Mouse (Mus musculus) kidney, postnatal 25 days (tissue): Measurements from ENCODE around the gene Mreg.

Experiments used
- DNase-seq, 2 experiments: peaks; one replicate each; pipeline ENCODE4 v3.0.0; 2021; ENCODE audit warnings: mixed read lengths in 2 of 2

Mreg gene

DNA sequence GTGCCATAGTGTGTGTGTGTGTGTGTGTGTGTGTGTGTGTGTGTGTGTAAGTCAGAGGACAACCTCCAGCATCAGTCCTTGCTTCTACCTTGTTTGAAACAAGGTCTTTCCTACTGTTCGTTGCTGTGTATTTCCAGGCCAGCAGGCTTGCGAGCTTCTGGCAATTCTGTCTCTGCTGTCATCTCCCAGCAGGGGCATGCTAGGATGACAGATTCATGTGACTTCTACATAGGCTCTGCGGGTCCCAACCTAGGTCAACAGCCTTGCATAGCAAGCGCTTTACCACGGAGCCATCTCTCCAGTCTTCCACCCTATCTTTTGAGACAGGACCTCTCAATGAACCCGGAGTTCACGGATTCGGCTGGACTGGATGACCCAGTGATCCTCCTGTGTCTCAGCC lies 20.7 kb downstream of the Mreg start:
- peak in 1 of 2 experiments; percentile 17 for DNase-seq

DNA sequence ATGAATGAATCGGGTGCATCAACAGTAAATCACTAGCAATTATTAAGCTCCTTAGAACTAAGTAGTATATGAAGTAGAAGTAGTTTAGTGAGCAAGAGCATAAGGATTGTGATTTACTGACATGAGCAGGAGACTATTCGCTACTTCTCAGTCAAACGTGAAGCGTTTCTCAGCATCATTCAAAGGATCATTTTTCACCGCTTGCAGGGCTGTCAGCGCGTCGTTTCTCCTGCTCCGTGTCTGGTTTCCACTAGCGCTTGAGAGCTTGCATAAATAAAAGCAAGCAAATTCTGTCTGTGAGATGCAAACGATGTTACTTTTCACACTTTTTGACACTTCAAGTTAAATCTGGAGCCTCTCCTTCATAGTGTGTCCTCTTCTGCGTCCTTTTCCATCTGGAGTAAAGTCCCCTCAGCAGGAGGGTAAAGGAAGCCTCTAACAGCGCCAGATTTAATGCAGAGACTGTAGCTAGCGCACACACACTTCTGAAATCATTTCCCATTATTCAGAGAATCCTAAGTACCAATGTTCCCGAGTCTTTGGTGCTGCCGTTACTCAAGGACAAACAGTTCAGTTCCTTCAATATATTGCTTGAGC lies 23.9 kb downstream of the Mreg start:
- DNase-seq = no peak

DNA sequence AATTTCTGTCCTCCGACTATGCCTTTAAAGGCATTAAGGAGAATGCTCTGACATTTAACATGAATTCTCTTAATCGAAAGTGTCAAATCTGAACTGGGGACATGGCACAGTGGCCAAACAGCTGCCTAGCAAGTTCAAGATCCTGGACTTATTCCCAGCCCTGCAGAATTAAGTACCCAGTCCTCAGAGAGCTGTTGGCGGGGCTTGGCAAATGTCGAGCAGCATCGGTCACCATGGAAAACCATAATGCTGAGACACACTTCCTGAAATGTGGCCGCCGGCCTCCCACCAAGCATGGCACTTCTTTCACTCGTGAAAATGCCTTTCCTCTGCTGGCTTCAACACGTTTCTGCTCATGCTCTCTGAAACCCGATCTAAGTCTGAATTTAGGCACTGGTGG lies 24.6 kb downstream of the Mreg start:
- peak in 1 of 2 experiments; percentile 32 for DNase-seq

DNA sequence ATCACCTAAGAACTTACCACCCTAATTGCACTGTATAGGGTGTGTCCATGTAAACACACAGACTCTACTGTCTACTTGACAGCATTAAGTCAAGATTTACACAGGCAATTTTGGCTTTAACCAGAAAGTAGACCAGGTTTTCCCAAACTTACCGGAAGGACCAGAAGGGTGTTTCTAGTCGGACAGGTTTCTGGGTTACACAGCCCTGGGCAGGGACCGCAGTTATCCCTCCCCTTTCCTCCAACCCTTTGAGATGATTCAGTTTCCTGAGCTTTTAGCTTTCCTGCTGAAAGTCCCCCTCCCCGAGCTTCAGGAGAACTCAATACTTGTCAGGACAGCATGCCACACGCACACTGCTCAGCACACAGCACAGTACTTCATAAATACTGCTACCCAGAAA lies 26.0 kb downstream of the Mreg start:
- peak in 1 of 2 experiments; percentile 35 for DNase-seq

DNA sequence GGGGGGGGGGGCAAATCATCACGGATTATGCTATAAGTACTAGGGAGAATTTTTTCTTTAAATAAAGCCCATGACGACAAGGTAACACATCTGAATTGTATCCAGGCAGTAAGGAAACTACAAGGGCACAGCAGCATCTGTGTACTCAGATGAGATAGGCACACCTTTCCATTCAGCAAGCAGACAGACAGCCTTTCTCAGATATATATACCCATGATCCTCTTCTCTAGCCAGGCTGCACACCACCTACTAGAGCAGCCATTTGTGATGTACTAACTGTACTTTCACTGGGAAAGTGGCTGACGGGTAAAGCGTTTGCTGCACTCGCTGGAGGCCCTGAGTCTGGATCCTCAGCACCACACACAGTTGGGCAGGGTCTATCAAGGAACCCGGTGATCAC lies 28.6 kb downstream of the Mreg start:
- no peak for DNase-seq

DNA sequence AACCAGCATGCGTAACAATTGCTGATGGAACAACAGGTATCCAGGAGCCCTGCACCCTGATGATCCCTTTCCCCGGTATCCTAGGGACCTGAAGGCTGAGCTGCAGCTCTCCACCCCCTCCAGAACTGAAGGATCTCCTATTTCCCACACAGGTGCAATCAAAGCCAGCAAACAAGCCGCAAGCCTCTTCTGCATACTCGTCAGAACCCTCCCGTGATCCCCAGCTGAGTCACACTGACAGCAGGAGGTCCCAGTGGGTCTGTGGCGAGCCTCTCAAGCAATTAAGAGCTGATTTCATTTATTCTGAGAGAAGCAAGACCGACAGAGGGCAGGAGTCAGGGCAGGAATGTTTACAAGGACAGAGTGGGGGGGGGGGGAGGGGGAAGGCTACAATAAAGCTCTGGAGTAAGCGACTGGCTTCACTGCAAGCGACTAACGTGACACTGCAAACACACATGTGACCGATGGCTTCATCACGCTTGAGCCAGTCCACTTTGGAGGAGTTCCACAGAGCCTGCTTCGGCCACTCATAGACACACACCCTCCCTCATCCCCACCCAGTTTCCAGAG lies 29.1 kb downstream of the Mreg start:
- peak; percentile 11 to 62 for DNase-seq

DNA sequence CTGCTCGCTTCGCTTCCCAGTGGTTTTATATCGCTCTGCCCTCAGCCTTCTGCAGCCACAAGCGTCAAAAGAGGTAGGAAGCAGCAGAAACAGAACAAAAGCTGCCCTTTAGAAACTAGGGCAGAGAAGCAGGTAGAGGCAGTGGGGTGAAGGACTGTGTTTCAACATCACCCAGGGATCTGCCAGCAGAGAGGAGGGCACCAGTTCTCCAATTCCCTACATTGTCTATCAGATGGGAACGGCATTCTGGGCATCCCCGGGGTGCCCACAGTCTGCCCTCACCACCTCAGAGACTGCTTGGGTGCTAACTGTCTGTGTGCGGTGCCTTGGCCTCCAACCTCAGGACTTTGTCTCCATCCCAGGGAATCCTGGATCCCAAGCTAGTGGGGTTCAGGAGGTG lies 32.2 kb downstream of the Mreg start:
- DNase-seq = no peak

DNA sequence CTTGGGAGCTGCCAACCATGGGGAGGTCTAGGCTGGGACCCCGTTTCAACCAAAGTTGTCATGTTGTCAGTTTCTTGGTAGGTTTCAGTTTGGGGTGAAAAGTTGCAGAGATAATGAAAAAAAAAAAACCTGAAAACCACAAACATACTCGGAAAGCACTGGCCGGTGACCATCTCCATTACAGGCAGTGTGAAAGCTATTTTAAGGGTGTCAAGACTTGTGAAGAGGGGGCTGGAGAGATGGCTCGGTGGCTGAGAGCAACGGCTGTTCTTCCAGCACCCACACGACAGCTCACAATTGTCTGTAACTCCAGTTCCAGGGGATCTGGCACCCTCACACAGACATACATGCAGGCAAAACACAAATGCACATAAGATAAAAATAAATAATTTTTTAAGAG lies 35.9 kb downstream of the Mreg start:
- DNase-seq = no peak

DNA sequence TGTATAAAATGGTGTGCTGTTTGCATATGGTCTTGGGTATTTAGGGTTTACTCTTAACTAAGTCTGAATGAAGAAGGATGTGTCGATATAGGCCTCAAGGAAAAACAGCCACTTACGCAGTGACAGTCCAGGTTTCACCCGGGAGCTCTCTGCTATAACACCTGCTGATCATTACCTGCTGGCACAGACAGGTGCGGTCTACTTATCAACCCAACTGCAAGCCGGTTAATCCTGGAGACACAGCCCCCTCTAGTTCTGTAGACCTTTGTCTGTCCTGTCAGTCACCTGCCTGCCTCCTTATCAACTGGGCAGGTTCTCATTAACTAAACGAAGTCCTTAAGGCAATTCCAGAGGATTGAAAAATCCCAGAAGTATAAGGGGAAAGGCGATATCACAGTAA lies 37.9 kb downstream of the Mreg start:
- no peak for DNase-seq

DNA sequence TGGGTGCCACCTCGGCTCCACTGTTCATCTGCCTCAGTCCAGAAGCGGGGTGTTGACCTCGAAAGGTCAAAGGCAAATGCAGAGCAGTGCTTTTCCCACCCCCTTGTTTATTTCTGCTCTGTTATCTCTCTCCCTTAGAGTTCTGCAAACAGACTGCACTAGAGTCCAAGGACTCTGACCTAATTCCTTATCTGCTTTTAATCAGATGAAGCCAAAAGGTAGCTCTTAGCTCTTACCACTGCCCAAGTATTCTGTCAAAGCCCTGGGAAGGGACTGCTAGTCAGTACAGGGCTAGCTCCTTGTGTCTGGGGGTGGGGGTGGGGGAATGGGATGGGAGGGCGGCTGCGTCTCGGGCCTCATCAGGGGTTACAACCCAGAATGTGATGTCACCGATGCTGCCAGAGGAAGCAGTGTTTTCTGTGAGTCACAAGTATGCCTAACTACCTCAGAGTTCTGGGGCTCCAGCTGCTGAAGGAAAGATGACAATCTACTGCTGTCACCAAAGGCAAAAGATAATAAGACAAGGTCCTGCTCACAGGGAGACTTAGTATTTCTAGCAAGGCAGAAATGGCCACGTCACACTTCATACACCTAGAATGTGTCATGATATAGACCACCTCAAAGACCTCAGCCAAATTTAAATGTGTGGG lies 38.6 kb downstream of the Mreg start:
- no peak for DNase-seq

DNA sequence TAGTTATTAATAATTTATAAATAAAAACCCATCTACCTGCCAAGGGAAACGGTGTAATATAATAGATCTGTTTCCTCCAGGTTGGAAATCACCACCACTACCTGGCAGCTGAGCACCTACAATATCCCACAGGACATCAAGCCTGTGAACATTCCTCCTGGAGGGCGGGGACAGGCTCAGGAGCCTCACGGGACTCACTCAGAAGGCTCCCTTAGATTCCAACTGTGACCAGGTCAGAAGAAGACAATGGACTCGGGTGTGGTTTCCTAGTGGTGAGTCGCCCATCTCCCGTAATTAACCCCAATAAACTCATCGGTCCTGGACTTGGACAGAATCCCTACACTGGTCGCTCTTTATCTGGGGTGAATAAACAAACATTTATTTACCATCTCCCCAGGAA lies 39.3 kb downstream of the Mreg start:
- DNase-seq = no peak

DNA sequence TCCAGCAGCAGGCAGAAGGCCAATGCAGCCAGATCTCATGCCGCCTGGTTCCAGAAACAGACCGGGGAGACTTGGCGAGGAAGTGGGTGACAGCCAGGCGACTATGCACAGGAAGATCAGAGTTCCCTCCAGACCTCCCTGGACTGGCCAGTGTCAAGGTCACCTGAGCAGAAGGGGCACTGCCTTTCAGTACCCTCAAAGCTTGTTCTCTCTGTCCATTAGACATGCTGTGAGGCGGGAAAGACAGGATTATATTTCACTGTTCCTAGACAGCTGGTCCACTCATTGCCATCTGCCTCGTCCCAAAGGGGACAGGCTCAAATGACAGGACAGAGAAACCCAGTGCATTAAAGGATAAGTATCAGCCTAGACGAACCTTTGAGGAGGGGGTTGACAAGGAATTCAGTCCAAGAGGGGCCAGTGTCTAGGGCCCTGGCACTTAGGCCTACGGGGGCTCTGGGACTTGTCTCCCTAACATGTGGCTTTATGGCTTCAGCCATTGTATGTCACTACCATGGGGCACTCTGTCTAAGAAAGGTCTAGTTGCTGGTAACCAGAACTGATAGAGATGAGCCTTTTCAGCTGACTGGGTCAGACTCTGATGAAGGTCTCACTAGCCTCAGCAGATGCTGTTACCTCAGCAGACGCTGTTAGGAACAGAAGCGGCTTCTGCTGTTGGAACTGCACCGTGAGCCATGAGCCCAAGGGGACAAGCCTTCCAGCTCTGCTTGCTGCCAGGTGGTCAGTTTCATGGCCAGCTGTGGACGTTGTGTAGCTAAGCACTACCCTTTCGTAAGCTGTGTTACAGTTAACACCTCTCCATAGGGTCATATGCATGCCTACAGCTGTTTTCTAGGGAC lies 40.9 kb downstream of the Mreg start:
- no peak for DNase-seq

DNA sequence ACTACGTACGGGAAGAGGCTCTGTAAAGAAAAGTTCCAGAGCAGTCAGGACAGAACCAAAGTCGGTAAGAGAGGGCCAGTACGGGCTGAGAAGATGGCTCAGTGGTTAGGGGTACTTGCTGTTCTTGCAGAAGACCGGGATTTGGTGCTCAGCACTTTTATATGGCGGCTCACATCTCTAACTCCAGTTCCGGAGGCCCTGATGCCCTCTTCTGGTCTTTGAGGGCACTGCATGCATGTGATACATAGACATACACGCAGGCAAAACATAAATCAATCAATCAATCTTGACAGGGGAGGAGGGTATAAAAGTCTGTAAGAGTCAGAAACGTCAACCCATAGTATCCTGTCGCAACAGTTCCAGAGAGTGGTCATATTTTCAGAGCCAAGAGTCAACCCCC lies 45.1 kb downstream of the Mreg start:
- no peak for DNase-seq

DNA sequence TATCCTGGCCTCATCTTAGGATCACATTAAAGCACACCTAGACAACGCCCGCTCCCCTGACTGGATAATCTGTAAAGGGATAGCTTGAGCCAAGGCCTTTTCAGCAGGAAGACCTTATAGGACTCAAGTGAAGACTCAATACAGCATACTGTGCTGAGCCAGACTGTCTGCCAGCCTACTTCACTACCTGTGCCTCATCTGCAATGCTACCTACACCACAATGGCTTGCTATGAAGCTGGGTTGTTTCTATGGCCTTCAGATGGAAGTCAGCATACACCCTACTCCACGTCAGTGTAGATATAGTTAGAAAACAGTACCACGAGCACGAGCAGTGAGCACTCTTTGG lies 45.7 kb downstream of the Mreg start:
- DNase-seq = no peak

DNA sequence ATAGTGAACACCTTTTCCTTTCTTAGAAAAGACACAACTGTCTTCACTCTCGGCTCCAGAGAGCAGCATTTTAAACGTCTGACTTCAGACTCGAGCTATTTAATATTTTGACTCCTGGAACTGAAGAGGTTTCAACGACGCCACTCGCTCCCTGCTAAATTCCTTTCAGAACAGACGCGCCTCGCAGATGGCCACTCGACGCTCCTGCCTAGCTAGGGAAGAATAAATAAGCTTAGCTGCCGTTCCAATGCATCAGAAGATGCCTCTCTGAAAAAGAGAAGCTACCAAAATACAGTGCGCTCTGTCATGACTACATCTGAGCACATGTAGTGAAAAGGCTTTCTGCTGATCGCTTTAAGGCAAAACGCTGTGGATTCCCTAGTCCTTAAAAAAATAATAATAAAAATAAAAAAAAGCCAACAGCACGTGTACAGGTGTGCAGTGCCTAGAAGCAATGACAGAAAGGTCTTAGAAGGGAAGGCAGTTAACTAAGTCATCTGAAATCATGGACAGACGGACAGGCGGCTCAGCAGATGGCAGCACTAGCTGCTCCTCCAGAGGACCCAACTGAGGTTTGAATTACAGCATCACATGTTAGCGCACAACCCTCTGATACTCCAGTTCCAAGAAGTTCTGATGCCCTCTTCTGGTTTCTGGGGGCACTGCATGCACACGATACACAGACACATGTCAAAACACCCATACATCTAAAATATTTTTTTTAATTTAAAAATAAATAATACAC lies 46.2 kb downstream of the Mreg start:
- DNase-seq = no peak

DNA sequence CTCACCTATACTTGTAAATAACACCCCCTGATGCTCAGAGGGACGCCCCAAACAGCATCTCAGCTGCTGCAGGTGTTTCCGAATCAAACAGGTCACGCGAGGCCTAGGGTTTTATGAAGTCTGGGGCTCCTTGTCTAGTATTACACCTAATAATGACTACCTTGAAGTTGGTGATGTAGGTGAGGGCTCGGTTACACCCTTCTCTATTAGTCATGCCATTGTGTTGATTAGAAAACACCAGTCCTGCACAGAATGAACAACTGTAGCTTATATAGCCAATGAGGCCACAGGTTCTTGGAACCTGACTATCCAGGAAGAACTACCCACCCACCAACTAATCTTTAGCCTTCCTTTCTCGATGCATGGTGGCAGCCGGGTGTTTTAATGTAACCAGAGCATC lies 51.8 kb downstream of the Mreg start:
- no peak for DNase-seq

DNA sequence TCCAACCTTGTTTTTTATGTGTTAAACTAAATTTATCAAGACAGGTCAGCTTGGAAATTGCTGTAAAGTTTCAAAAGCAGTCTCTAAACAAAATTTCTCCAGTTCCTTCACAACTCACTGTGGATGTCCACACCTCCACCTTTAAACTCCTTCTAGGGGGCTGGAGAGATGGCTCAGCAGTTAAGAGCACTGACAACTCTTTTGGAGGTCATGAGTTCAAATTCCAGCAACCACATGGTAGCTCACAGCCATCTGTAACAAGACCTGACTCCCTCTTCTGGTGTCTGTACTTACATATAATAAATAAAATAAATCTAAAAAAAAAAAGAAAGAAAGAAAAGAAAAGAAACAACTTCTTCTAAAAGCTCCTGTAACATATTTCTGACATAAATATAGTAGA lies 67.1 kb downstream of the Mreg start:
- no peak for DNase-seq

DNA sequence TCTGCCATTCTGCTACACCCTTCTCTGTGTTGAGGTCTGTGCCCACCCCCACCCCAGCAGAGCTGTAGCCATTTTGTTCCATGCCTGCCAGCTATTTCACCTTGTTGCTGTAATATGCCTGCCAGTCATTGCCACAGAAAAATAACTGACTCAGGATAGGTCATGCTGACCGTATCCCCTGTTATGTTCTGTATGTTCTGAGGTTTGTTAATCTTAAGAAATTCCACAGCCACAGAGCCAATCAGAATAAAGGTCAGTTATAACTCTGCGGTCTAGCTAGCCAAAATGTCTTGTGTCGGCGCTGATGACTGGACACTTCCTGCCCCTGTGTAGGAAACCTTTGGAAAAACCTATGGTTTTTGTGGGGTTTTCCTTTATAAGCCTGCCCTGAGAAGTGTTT lies 67.7 kb downstream of the Mreg start:
- no peak for DNase-seq

DNA sequence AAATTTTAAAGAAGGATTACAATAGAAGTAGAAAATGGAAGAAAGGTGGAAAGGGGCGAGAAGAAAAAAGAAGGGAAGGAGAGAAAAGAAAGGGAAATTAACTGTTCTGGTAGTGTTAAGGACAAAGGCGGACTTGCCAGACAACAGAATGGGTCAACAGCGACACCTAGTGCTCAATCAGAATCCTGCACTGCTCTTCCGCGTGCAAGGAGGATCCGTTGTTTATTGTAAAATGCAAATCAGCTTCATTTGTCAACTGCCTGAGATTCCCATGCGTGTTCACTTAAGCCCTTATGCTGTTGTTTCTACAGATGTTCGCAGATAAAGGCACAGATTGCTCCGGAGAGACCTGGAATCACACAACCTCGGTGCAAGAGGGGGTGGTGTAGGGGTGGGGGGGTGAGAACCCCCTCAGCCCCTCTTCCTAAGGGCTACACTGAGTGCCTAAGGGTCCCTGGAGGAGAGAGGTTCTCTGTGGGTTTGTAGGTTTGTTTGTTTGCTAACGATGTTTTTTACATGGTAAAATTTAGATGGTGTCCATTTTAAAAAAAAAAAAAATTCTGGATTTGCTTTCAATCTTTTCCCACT lies 70.1 kb downstream of the Mreg start:
- peak; percentile 39 to 48 for DNase-seq

DNA sequence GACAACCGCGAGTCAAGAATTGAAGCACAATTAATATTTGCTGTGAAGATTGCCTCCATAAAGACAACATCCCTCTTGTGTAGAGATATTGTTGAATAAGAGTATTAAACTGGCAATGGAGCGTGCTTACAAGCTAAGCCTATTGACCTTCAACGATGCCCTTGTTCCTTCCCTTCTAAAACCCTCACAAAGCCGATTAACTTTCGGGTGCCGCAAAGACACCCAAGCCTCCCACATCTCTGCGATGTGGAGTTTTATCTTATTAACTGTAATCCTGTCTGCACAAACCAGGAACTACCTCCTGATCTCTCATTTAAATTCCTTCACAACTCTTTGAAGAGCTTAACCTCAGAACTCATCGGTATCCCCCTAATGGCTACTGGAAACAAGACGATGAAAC lies 76.0 kb downstream of the Mreg start:
- no peak for DNase-seq

DNA sequence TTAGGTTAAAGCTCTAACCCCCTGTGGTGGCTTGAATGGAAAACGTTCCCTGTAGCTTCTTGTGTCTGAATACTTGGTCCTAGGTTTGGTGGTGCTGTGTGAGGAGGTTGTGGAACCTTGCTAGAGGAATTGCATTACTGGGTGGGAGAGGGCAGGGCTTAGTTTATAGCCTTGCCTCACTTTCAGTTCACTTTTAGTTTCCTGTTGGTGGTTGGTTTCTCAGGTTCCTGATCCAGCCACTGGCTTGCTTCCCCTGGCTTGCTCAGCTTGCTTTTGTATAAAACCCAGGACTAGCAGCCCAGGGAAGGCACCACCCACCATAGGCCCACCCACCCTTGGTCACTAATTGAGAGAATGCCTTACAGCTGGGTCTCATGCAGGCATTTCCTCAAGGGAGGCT lies 77.6 kb downstream of the Mreg start:
- DNase-seq = no peak

DNA sequence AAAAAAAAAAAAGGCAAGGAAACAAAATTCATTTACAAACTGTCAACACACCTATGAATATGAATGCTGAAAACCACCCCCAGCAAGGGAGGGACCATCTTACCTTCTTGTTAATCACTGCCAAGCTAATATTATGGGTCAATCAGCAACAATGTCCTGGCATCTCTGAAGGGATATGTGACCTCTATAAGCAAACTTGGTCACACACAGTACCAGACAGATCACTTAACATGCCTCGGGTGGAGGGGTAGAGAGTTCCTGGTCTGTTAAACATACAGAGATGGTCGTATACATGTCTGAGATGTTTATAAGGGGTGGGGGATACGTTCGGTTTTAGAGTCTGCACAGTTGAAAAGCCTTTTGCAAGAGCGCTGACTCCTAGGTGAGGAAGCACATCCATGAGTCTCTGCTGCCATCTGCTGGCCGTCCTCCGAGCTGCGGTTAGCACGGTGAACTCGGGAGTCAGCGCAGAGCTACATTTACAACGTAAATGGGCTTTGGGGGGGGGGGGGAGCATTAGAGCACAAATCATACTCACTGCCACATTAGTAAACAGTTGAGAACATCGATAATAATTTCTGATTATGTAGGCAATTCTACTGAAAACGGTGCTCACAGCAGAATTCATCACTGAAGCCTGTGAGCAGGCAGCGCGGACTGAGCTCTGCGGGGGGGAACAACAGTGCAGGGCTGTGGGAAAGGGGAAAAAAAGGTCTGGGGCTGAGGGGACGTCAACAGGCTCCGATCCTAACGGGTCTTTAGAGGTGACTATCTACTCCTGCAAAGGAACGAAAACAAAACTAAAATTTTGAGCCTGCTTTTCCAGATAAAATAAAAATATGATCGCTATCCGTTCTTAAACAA lies 88.4 kb downstream of the Mreg start:
- DNase-seq = peak; percentile 73 to 91
